Mouse (Mus musculus) liver (tissue): Measurements from ENCODE around the gene Crybg1.
"Not testable (repeated sequence)": the region's sequence is repeated elsewhere in the genome, so short reads cannot be mapped to it uniquely, and the experiment has no call there.

Experiments
- DNase-seq: peaks from one replicate; pipeline ENCODE4 v3.0.0-alpha.2; 2020; ENCODE audit warnings: mixed read lengths

Crybg1 gene

GRCm38 (mm10) chr10:43953942-43954341 is 194.7 kb downstream of the Crybg1 start:
- peak; percentile 63 for DNase-seq

- no peak for DNase-seq
Observed at GRCm38 (mm10) chr10:43945435-43945834, 203.2 kb downstream of the Crybg1 start.

GRCm38 (mm10) chr10:43943736-43944135 is 204.9 kb downstream of the Crybg1 start:
- no peak for DNase-seq

- DNase-seq = no peak
Observed at GRCm38 (mm10) chr10:43939136-43939662, 209.5 kb downstream of the Crybg1 start.

- no peak for DNase-seq
Observed at GRCm38 (mm10) chr10:43928596-43928995, 220.1 kb downstream of the Crybg1 start.

- no peak for DNase-seq
Observed at GRCm38 (mm10) chr10:43927736-43928135, 220.9 kb downstream of the Crybg1 start.

- not testable (repeated sequence) for DNase-seq
Observed at GRCm38 (mm10) chr10:43925776-43926175, 222.9 kb downstream of the Crybg1 start.

GRCm38 (mm10) chr10:43923096-43923495 is 225.6 kb downstream of the Crybg1 start:
- no peak for DNase-seq

GRCm38 (mm10) chr10:43918696-43919608 is 229.7 kb downstream of the Crybg1 start:
- peak; percentile 81 for DNase-seq

GRCm38 (mm10) chr10:43916737-43917136 is 231.9 kb downstream of the Crybg1 start:
- DNase-seq = no peak

GRCm38 (mm10) chr10:43916181-43916580 is 232.5 kb downstream of the Crybg1 start:
- no peak for DNase-seq

GRCm38 (mm10) chr10:43912236-43912635 is 236.4 kb downstream of the Crybg1 start:
- DNase-seq = peak; percentile 16

- no peak for DNase-seq
Observed at GRCm38 (mm10) chr10:43910873-43911142, 237.8 kb downstream of the Crybg1 start.

- DNase-seq = no peak
Observed at GRCm38 (mm10) chr10:43910032-43910872, 238.4 kb downstream of the Crybg1 start.

GRCm38 (mm10) chr10:43904569-43904968 is 244.1 kb downstream of the Crybg1 start:
- no peak for DNase-seq

- peak; percentile 91 for DNase-seq
Observed at GRCm38 (mm10) chr10:43901578-43902194, 247.0 kb downstream of the Crybg1 start, which contains the start of the genes Qrsl1 and Rtn4ip1. Gene Qrsl1, minus strand, starts transcription at chr10:43901745. Gene Rtn4ip1, plus strand, starts transcription at chr10:43901807.

GRCm38 (mm10) chr10:43900883-43901570 is 247.6 kb downstream of the Crybg1 start:
- DNase-seq = peak; percentile 37
